Mouse (Mus musculus) stomach, postnatal 0 days (tissue): Measurements from ENCODE around the gene Gna11.

Experiments used
- CTCF ChIP-seq: IDR thresholded peaks from 2 replicates; pipeline ENCODE4 v1.5.1; 2016; ENCODE audit warnings: antibody characterized with exemption, low read depth, mild to moderate bottlenecking, moderate library complexity
- EP300 ChIP-seq: optimal IDR thresholded peaks from 2 replicates; pipeline ENCODE3; 2016; ENCODE audit warnings: antibody characterized with exemption

DNA sequence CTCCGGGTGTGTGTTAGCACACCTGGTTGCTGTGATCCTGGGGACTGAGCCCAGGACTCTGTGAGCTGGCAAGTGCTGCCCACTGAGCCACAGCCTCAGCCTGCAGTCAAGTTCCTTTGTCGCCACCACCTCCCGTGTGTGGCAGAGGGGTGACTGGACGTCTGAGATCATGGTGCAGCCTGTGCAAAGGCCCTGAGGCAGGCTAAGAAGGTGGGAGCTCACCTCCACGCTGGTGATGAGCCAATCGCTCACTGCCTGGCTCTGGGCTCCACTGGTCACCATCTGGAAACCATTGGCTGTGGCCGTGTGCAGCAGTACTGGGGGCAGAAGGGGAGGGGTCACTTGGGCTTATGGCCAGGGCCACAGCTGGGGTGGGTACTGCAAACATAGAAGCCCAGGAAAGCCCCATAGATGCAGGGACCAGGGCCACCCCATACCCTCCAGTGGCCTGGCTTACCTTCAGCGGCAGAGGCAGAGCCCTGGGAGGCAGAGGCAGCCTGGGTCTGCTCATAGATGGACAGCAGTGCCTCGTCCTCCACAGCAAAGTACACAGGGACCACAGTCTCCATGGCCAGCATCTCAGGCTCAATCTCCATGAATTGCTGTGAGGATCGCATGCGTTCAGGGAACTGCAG, 52.3 kb downstream of the Gna11 start:
- TF ChIP-seq CTCF = no peak
- no peak for TF ChIP-seq EP300
